Mouse (Mus musculus): ENCODE measurements around the gene Kif5c. TPM values are rescaled to one million over a fixed set of nuclear protein-coding genes. Genes with fewer than 3 reads are reported as not detected.

Gene Kif5c
- polyA plus RNA-seq, 1 experiment: 0.37 TPM

DNA sequence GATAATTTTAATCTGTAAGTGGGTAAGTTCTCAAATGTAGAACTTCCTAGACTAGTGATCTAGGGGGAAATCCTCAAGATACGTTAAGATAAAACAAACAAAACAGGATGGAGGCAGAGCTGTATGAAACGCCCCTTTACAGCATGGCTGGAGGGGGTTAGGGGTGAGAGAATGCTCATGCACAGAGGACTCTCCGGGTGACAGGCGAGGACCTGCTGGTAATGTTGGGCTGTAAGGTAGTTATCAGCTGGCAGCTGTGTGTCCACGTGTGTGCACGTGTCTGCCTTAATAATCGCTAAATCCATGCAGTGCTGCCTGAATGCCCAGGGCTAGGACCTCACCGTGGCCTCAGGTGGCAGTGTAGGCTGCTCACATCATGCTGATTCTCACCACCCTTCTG is 24.7 kb downstream of the Kif5c start:
- TF ChIP-seq POLR2A (IDR thresholded peaks at IDR 0.05; ENCODE audit: borderline replicate concordance, extremely low read depth, low read depth, low read length) (no peak), CTCF (IDR thresholded peaks at IDR 0.05; ENCODE audit: insufficient read depth, low read length) (no peak)
- H3K4me3 ChIP-seq (replicated peaks; ENCODE audit: extremely low read depth, low read depth, low read length): no peak overlapping the region
- no peaks in the 10 kb centered on the region for H3K4me1 ChIP-seq (ENCODE audit: control insufficient read depth, insufficient read depth, low read length)
- no peak for DNase-seq
- 75% methylated on average over 8 of the region's 8 CpGs for WGBS

- no peak for DNase-seq
- TF ChIP-seq POLR2A (IDR thresholded peaks at IDR 0.05; ENCODE audit: borderline replicate concordance, extremely low read depth, low read depth, low read length): no peak
- TF ChIP-seq CTCF (IDR thresholded peaks at IDR 0.05; ENCODE audit: insufficient read depth, low read length): no peak
- no peaks in the 10 kb centered on the region for H3K4me1 ChIP-seq (ENCODE audit: control insufficient read depth, insufficient read depth, low read length)
- 86% methylated on average over 6 of the region's 6 CpGs for WGBS
- no peak overlapping the region for H3K4me3 ChIP-seq (replicated peaks; ENCODE audit: extremely low read depth, low read depth, low read length)
Measured at GRCm38 (mm10) chr2:49647591-49647990, 28.5 kb downstream of the Kif5c start.

- TF ChIP-seq POLR2A (IDR thresholded peaks at IDR 0.05; ENCODE audit: borderline replicate concordance, extremely low read depth, low read depth, low read length): no peak
- no peak for TF ChIP-seq CTCF (IDR thresholded peaks at IDR 0.05; ENCODE audit: insufficient read depth, low read length)
- Histone ChIP-seq H3K4me1 (ENCODE audit: control insufficient read depth, insufficient read depth, low read length) (no peaks in the 10 kb centered on the region), H3K4me3 (replicated peaks; ENCODE audit: extremely low read depth, low read depth, low read length) (no peak overlapping the region)
- DNase-seq: no peak
- 40% methylated on average over 9 of the region's 9 CpGs for WGBS
Measured at GRCm38 (mm10) chr2:49648344-49648743, 29.2 kb downstream of the Kif5c start.

DNA sequence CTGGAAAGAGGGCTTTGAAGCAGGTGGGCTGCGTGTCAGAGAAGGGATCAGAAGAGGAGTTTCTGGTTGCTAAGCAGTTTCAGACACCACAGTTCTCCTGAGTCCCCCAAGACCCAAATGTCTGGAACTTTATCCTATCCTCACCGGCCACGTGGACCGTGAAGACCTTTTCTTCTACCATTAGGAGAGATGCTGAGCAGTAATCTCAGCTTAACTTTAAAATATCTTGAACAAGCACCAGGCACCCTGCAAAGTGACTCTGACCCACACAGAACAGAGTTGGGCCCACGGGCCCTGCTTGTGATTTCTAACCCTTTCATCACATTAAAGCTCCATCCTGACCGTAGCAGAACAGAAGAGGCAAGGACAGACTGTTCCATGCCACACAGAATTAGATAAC is 29.7 kb downstream of the Kif5c start:
- no peak overlapping the region for H3K4me3 ChIP-seq (replicated peaks; ENCODE audit: extremely low read depth, low read depth, low read length)
- 88% methylated on average over 6 of the region's 6 CpGs for WGBS
- TF ChIP-seq POLR2A (IDR thresholded peaks at IDR 0.05; ENCODE audit: borderline replicate concordance, extremely low read depth, low read depth, low read length): no peak
- TF ChIP-seq CTCF (IDR thresholded peaks at IDR 0.05; ENCODE audit: insufficient read depth, low read length): no peak
- no peaks in the 10 kb centered on the region for H3K4me1 ChIP-seq (ENCODE audit: control insufficient read depth, insufficient read depth, low read length)
- no peak for DNase-seq

- Histone ChIP-seq H3K4me1 (ENCODE audit: control insufficient read depth, insufficient read depth, low read length) (no peaks in the 10 kb centered on the region), H3K4me3 (replicated peaks; ENCODE audit: extremely low read depth, low read depth, low read length) (no peak overlapping the region)
- no peak for TF ChIP-seq CTCF (IDR thresholded peaks at IDR 0.05; ENCODE audit: insufficient read depth, low read length)
- TF ChIP-seq POLR2A (IDR thresholded peaks at IDR 0.05; ENCODE audit: borderline replicate concordance, extremely low read depth, low read depth, low read length): no peak
- WGBS: 64% methylated on average over 10 of the region's 10 CpGs
- DNase-seq: no peak
Measured at GRCm38 (mm10) chr2:49649211-49649610, 30.1 kb downstream of the Kif5c start.

DNA sequence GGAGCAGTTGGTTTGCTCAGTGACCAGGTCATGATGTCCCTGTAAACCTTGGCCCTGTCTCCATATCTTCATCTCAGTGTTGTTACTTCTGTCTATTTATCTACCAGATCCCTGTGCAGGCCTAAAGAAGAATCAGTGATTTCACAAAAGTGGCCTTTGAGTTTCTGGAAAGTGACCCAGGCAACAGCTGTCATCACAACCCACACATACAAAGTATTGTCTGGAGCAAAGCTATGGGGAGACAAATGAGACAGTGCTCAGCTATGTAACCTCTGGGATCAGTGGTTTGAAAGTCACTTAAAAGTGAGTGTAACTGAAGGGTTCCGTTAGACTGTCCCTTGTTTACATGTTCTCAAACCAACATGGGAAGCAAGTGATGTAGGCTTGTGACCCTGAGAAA is 32.6 kb downstream of the Kif5c start:
- DNase-seq: no peak
- no peak overlapping the region for H3K4me3 ChIP-seq (replicated peaks; ENCODE audit: extremely low read depth, low read depth, low read length)

DNA sequence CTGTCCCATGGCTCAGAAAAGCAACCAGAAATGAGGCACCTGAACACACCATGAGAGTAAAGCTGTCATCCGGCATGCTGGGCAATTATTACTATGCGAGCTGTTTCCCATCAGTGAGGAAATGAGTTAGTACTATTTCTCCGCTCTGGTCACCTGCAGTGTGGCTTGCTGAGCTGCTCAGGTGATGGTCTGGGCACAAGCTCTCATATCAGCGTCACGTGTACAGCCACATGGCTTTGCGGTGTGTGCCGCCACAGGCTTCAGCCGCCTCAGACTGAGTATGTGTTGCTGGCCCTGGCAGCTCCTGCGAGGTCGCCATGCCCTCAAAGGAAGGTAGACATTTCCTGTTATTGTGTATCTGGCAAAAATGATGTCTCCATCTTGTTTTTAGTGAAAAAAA is 35.5 kb downstream of the Kif5c start:
- no peak for DNase-seq
- TF ChIP-seq POLR2A (IDR thresholded peaks at IDR 0.05; ENCODE audit: borderline replicate concordance, extremely low read depth, low read depth, low read length) (no peak), CTCF (IDR thresholded peaks at IDR 0.05; ENCODE audit: insufficient read depth, low read length) (no peak)
- H3K4me3 ChIP-seq (replicated peaks; ENCODE audit: extremely low read depth, low read depth, low read length): no peak overlapping the region
- no peaks in the 10 kb centered on the region for H3K4me1 ChIP-seq (ENCODE audit: control insufficient read depth, insufficient read depth, low read length)
- 68% methylated on average over 10 of the region's 10 CpGs for WGBS

More for the DNA sequence above, 32.6 kb downstream of the Kif5c start:
- TF ChIP-seq CTCF (IDR thresholded peaks at IDR 0.05; ENCODE audit: insufficient read depth, low read length): no peak
- no peak for TF ChIP-seq POLR2A (IDR thresholded peaks at IDR 0.05; ENCODE audit: borderline replicate concordance, extremely low read depth, low read depth, low read length)
- no peaks in the 10 kb centered on the region for H3K4me1 ChIP-seq (ENCODE audit: control insufficient read depth, insufficient read depth, low read length)
- WGBS: 36% methylated on average over 1 of the region's 1 CpGs

DNA sequence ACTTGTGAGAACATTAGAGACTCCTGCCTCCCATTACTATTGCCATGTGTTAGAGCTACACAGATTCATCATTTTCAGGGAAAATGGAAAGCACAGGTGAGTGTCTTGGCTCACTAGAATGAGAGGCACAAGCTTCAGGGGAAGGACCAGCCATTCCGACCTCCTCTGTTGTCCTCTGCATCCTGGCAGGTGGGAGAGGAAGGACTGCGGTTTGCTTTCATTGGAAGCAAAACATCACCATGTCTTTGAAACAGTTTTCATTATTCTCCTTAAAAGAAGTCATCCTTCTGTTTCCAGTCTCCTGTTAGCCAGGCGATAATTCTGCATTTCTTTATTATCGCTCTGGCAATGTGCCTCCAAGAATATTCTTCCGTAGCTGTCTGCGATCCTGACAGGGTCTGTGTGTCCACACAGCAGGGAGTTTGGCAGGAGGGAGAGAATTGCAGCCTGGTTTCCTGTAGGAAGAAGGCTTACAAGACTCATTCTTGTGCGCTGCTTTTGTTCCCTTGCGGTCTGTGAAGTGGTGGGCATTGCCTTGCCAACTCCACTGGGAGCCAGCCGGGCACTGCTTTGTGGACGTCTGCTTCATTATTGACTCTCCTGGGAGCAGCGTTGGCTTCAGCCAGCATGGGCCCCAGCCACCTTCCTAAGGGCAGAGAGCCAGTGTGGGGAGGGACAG is 36.2 kb downstream of the Kif5c start:
- no peak overlapping the region for H3K4me3 ChIP-seq (replicated peaks; ENCODE audit: extremely low read depth, low read depth, low read length)
- WGBS: 55% methylated on average over 11 of the region's 11 CpGs
- DNase-seq: no peak
- TF ChIP-seq CTCF (IDR thresholded peaks at IDR 0.05; ENCODE audit: insufficient read depth, low read length) (no peak), POLR2A (IDR thresholded peaks at IDR 0.05; ENCODE audit: borderline replicate concordance, extremely low read depth, low read depth, low read length) (no peak)
- no peaks in the 10 kb centered on the region for H3K4me1 ChIP-seq (ENCODE audit: control insufficient read depth, insufficient read depth, low read length)

- WGBS: 87% methylated on average over 3 of the region's 3 CpGs
- no peak for DNase-seq
- no peak overlapping the region for H3K4me3 ChIP-seq (replicated peaks; ENCODE audit: extremely low read depth, low read depth, low read length)
- TF ChIP-seq POLR2A (IDR thresholded peaks at IDR 0.05; ENCODE audit: borderline replicate concordance, extremely low read depth, low read depth, low read length): no peak
- no peak for TF ChIP-seq CTCF (IDR thresholded peaks at IDR 0.05; ENCODE audit: insufficient read depth, low read length)
- no peaks in the 10 kb centered on the region for H3K4me1 ChIP-seq (ENCODE audit: control insufficient read depth, insufficient read depth, low read length)
Measured at GRCm38 (mm10) chr2:49655874-49656195, 36.7 kb downstream of the Kif5c start.

DNA sequence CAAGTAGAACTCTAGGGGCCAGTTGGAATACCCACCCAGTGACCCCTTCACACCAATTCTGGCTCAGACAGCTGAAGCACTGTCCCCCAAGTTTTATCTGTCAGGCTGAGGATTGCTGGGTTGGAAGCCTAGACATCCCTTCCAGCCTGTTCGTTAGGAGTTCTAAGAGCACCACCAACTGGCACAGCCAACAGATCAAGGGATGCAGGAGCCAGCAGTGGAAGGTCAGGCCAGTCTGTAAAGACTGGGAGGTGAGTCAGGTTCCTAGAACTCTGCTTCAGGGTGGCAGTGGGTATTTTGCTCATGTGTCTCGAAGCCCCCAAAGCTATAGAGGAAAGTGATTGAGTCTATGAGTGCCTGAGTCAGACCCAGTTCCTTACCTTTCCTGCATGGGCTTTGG is 37.9 kb downstream of the Kif5c start:
- 82% methylated on average over 2 of the region's 2 CpGs for WGBS
- Histone ChIP-seq H3K4me1 (ENCODE audit: control insufficient read depth, insufficient read depth, low read length) (no peaks in the 10 kb centered on the region), H3K4me3 (replicated peaks; ENCODE audit: extremely low read depth, low read depth, low read length) (no peak overlapping the region)
- peak; percentile 2; the same call in 1 of the 2 replicates for TF ChIP-seq CTCF (IDR thresholded peaks at IDR 0.05; ENCODE audit: insufficient read depth, low read length)
- TF ChIP-seq POLR2A (IDR thresholded peaks at IDR 0.05; ENCODE audit: borderline replicate concordance, extremely low read depth, low read depth, low read length): no peak
- no peak for DNase-seq
